Mouse (Mus musculus) induced T-regulatory cell, adult 2 months (primary cell): ENCODE results near the gene Hist1h2bb.

Source experiments
- DNase-seq: peaks from one replicate; pipeline ENCODE4 v3.0.0-alpha.2; 2012; ENCODE audit warnings: low read depth

The Hist1h2bb gene

DNA sequence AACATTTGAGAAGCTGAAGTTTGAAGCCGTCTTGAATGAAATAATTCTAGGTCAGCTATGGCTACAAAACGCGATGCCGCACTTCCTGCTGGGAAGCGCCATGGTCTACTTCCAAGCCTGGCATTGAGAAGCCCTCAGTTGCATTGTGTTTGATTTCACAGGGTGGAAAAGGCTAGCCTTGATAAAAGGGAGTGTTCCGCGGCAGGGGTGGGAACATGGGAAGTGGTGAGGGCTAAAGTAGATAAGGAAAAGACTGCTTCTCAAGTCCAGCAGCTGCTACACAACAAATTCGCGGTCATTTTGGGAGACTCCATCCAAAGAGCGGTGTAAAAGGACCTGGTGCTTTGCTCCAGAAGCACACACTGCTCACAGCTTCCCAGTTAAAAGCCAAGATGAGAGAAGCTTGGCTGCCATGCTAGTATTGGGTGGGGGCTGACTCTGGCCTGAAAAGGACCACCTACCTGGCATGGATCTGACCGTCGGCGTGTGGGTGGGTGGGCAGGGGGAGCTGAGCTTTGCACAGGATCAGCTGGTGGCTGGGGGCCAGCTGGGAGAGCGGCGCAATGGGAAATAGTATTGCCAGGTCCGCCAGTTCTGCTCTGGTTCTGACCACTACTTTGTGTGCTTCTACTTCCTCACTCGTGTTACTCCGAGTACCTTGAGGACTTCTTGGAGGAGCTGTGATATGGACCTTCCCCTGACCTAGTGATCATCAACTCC lies 17.9 kb upstream of the Hist1h2bb start:
- DNase-seq, result no peak

DNA sequence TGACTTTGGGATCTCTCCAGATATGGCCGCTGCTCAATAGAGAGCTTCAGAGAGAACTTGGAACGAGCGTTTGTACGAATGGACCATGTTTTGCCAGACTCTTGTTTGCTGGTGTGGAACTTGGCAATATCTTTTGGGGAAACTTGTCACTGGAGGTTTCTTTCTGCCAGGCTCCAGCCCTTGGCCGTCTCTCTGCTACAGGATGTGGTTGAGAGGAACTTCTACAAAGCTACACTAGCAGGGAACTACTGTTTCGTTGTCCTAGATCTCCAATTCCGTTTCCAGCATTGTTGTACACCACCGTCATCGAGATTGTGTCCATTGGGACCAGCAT lies 17.4 kb upstream of the Hist1h2bb start:
- no peak for DNase-seq

DNA sequence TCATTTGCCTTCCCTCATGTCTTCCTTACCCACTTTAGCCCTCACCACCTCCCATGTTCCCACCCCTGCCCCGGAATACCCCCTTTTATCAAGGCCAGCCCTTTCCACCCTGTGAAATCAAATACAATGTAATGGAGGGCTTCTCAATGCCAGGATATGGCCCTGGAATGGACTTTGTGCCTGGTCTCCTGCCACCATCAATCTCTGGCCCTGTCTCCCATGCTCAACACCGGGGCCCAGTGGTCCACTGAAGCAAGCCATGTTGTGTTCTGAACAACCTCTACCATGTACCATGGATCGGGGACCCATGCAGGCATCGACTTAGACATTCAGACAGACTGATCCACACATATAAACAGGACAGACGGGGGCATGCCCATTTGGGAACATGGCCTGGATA lies 16.8 kb upstream of the Hist1h2bb start:
- DNase-seq, result no peak

DNA sequence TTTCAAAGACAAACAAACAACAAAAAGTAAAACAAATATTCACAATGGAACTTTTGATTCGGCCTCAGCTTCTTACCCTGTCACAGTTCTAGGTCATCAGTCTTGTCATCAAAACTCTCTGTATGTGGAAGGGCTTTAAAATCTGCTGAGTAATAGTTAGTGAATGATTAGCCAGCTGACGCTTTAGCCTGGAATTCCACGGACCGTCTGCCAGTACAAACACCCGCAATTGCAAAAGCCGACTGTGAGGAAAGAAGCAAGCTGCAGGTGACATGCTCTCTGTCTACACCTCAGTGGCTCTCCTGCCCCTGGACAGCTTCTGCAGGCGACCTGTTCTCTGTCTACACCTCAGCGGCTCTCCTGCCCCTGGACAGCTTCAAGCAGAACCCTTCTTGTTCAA lies 16.1 kb upstream of the Hist1h2bb start:
- DNase-seq, result peak; percentile 0

DNA sequence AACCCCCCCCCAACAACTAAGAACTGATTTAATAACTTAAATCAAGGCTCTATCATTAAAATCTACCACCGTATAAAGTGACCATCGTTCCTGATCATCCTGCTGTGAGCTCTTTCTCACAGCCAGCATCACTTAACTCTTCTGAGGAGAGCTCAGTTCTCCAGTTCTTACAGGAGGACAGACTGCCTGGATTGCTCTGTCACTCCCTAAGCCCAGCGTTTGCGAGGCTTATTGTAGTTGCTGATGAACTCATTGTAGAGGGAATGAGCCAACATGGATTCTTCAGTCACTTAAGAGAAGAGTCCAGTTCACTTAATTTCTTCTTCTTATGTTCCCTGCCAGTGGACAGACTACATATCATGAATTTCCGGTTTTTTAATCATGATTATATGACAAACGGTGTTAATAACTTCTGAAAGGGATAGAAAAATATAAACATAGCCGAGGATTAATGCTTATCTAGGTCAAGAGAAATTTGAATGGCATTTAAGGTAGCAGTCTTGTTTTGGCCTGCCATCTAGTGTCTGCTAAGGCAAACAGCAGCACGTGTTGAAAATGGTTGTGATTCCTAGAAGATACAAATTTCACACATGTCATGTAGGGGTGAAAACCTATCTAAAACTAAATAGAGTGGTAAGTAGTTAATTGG lies 14.3 kb upstream of the Hist1h2bb start:
- peak; percentile 74 for DNase-seq

DNA sequence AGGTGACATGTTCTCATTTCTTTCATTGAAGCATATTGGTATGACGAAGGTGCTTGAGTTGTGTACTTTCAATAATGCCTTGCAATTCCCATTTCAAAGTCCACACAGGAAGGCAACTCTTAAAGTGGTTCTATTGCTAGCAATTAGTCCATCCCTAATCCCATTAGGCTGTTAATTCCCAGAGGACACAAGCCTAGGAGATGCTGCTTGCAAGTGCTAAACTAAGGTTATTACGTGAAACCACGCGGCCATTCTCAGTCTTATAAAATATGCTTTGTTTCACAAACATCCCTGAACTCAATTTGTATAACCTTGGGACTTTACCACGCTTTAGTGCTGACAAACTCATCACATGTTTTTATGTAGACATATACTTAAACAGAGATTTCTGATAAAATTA lies 9.4 kb upstream of the Hist1h2bb start:
- peak; percentile 13 for DNase-seq

DNA sequence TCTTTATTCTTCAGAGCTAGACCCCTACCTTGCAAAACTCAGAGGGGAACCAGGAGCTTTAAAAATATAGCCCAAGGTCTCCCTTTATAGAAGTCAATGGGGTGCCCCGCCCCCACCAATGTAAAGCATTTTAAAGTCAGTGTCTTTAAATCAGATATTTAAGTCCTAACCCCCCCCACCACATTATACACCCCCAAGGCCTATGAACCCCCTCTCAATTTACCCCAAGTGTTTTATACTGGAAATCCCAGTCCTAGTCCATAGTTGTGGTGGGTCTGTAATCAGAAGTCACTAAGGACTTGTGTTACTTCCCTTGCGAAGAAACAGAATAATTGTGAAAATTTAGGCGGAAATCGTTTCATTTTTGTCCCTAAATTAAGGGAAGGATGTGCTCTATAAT lies 8.5 kb upstream of the Hist1h2bb start:
- no peak for DNase-seq

DNA sequence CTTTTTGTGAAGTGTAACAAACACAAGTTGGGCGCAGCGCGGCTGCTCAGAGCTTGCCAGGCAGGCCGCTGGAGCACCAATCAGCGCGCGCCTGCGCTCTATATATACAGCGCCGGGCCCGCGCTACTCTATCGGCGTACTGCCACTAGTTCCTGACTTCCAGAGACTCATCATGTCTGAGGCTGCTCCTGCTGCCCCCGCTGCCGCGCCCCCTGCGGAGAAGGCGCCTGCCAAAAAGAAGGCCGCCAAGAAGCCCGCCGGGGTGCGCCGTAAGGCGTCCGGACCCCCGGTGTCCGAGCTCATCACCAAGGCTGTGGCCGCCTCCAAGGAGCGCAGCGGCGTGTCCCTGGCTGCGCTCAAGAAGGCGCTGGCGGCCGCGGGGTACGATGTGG lies 7.9 kb upstream of the Hist1h2bb start, which contains the start of gene Hist1h1c:
Gene Hist1h1c, plus strand, starts transcription at position 132 of the 392 bp plus-strand sequence.
- DNase-seq, result peak; percentile 94

DNA sequence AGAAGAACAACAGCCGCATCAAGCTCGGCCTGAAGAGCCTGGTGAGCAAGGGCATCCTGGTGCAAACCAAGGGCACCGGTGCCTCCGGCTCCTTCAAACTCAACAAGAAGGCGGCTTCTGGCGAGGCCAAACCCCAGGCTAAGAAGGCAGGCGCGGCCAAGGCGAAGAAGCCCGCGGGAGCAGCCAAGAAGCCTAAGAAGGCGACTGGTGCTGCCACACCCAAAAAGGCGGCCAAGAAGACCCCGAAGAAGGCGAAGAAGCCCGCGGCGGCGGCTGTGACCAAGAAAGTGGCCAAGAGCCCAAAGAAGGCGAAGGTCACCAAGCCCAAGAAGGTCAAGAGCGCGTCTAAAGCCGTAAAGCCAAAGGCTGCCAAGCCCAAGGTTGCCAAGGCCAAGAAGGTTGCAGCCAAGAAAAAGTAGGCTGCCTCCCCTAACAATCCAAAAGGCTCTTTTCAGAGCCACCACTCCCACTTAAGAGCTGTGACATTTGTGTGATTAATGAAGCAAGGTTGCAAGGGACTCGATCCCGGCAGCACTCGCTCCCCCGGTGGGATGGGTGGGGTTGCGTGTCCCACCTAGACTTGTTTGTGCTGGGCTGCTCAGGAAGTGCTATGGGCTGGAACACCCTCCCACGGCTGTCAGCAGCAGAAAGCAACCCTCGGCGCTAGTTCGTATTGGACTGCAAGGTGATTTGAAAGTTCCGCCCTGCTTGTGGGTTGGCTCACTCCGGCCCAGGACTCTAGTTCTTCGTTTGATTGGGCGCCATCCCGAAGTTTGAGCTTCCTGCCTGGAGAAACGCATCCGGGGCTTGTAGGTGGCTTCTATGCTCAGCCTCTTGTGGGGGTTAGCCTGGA lies 7.2 kb upstream of the Hist1h2bb start:
- DNase-seq, result peak; percentile 96

DNA sequence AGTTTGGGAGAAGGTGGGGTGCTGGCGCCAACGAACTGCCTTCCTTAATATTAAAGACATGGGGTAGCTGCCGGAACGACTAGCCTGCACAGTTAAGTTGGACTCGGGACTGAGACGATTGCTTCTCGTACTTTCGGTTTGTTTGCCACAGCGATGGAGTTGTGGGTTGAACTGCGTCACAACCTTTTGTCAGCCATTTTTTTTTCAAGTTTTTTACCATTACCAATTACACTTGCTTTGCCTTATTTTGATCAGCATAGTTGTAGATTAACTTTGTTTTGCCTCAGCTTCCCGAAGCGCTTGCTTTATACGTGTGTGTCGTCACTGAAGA lies 6.6 kb upstream of the Hist1h2bb start:
- DNase-seq, result peak; percentile 94

DNA sequence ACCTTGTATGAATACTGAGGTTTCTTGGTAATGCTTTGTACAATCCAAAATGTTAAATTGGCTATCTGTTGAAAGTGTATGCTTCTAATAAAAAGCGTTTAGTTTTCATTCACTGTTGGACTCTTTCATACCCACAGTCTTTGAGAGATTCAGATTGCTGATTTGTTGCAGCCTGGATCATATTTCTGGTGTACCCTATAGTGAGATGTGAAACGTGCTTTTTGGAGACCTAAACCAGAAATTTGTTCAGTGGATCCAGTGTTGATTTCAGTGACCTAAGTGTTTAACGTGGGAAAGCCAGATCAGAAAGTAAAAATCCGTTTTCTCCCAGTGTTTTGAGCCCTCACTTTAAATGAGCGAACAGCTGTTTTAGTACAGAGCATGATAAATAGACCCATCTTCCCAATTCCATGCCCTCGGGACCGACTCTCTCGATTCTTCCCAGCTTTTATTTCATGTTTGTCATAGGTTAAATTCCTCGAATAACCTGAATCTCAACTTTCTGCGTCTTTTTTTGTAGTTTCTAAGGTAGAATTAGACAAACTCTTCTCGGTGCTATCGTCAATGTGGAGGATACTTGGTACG lies 6.2 kb upstream of the Hist1h2bb start:
- DNase-seq, result no peak

DNA sequence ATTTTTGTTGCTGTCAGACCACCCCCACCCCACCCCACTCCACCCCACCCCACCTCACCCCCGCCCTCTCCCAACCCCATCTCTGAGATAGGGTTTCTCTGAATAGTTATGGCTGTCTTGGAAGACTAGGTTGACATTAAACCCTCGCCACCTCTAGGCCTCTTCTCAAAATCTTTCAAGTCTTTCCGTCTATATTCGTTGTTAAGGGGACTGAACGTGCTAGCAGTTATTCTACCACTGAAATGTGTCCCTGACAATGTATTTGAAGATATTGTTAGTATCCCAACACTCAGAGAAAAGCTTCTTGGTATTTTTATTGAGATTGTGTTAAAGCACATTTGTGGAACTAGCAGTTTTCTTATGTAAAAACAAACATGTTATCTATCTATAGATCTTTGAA lies 5.6 kb upstream of the Hist1h2bb start:
- DNase-seq, result peak; percentile 26

DNA sequence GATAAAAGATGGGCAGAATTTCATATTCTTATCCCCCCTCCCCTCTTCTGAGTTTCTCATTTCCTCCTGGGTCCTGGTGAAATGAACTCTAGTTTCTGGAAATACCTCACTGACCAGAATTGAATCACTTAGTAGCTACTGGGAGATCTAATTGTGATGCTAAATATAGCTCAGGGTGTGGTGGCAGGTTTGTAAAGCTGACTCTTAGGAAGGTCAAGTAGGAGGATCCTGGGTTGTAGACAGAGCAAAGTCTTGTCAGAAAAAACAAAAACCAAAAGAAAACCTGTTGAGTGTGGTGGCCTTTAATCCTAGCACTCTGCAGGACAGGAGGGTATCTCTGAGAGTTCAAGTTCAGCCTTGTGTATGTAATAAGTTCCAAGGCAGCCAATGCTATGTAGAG lies 4.5 kb upstream of the Hist1h2bb start:
- peak; percentile 39 for DNase-seq

DNA sequence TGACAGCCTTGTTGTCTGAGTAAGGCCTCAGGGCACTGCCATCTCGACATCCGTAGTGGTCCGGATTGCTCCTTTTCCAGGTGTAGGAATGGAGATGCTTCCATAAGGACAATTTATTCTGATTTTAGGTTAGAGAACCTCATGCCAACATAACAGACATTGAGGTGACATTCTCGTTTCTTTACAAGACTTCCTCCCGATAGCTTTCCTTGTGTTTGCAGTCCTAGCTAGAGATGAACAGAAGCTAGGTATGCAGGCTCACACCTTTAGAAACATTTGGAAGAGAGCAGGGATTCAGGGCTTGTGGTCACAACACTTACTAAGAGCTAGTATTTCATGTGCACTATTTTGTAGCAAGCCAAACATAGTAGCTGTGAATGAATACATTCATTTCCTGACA lies 3.3 kb upstream of the Hist1h2bb start:
- DNase-seq, result no peak

DNA sequence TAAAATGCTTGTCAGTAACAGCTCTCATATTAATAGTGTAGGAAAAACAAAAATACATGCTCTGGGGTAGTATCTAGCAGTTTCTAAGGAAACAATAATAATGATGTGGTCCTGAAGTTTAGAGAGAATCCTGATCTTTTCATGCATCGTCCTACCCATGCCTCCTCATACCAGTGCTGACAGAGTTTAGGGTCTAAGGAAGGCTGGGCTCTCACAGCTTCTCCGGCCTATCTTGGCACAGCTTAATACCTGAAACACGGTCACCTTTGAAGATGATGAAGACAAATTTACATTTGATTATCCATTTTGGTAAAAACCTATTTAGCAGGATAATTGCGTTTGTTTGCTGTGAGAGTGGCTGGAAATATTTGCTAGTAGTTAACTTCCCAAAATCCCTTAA lies 2.6 kb upstream of the Hist1h2bb start:
- DNase-seq, result peak; percentile 18

DNA sequence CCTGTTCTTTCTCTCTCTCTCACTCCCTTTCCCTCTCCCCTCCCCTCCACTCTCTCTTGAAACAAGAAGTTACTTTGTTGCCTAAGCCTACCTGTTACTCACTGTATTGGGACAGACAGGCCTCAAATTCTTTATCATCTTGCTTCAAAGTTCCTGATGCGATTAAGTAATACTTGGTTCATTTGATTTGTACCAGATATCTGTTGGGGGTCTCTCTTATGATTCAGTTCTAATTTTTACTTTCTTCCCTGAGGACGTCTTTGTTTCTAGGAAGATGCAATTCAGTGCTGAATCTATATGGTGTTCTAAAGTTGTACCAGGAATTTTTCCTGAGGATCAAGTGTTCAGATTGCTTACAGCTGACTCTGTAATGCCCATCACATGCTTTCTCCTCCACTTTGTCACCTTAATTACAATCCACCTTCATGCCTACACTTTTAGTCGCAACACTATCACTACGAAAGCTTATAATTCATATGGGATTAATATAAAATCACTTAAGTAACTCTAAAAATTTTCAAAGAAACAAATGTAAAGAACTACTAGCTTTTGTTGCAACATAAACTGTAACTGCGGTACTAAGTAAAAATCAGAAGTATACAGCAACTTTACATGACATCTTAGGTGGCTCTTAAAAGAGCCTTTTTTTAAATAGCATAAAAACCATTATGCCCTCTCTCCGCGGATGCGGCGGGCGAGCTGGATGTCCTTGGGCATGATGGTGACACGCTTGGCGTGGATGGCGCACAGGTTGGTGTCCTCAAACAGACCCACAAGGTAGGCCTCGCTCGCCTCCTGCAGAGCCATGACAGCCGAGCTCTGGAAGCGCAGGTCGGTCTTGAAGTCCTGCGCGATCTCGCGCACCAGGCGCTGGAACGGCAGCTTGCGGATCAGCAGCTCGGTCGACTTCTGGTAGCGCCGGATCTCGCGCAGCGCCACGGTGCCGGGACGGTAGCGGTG lies 1.8 kb upstream of the Hist1h2bb start:
- peak; percentile 57 for DNase-seq

DNA sequence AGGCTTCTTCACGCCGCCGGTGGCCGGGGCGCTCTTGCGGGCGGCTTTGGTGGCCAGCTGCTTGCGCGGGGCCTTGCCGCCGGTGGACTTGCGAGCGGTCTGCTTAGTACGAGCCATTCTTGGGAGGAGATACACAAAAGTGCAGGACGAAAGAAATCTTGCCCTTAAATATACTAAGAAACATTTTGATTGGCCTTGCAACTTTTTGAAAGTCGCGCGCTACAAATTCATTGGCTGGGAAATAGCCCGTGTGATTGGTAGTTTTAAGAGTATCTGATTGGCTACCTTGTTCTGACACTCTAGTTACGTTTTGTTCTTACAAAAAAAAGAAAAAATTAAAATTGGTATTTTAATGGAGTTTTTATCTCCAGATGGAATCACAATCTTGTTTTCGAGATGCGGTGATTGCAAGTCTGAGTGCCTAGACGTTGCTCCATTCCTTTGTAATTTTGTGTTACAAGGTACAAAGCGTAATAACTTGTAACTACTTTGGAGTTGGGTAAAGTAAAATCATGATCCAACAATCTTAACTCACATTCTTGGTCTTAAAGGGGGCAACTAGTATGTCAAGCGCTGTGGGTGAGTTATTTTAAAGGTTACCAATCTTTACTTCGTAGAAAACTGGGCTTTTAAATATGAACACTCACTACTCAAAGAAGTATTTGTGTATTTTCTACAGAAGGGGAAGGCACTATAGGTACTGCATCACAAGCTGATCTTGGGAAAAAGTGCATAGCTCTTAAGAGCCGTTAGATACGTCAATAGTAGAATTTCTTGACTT lies 963 bp upstream of the Hist1h2bb start, which contains the start of gene Hist1h3c:
Gene Hist1h3c, minus strand, starts transcription at position 222 of the 781 bp plus-strand sequence.
- peak; percentile 80 for DNase-seq

DNA sequence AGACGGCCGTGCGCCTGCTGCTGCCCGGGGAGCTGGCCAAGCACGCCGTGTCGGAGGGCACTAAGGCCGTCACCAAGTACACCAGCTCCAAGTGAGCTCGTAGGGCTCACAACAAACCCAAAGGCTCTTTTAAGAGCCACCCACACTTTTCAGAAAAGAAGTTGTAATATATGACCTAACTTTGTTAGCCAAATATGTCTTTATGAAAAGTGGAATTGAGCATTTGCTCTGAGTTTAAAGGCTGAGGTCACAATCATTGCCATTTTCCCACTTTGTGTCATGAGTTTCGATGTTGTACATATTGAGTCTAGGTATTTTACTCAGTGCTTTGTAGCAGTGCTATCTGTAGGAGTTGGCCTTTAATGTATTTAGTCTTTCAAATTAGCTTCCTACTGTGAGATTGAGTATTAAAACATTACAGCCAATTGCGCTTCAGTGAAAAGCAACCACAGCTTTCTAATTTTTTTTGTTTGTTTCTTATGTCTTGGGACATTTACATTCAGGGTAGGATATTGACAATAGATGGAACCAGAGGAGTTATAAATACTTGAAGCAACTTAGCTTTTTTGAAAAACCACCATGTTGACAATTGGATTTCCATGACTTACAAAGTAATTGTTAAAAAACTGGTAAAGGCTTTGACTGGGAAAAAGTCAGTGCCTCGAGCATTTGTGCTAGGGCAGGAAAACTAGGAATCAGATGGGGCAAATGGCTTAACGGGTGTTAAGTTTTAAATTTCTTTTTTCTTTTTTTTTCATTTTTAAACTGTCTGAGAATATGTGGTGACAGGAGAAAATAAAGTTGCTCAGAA lies 752 bp downstream of the Hist1h2bb start:
- peak; percentile 74 for DNase-seq

DNA sequence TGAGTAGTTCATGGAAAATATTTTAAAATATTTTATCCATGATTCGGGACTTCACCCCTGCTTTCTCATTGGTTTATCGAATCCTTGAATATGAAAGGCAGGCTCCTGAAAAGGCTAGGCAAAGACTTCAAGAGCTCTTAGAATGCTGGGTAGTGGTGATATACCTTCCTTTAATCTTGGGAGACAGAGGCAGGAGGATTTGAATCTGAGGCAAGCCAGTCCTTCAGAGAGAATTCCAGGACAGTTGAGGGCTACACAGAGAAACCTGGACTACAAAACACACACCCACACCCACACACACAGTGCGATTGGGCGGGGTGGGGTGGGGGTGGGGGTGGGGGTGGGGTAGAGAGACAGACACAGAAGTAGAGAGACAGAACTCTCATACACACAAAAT lies 1.4 kb downstream of the Hist1h2bb start:
- DNase-seq, result peak; percentile 37
